Mouse (Mus musculus) heart, embryonic 11.5 days (tissue): ENCODE measurements around the gene Nostrin. TPM values are rescaled to one million over a fixed set of nuclear protein-coding genes. Genes with fewer than 3 reads are reported as not detected.

Experiments used
- ATAC-seq: fragments of 200-750 bp; cut with Nextera tagmentation; replicated peaks from 2 replicates; pipeline ENCODE4 v1.8.0; 2017; ENCODE audit warnings: moderate library complexity; ENCODE audit not compliant: insufficient number of reproducible peaks, low FRiP score, low TSS enrichment
- H3K27ac ChIP-seq: fragments of 300-500 bp; sonication (generic); 2 replicates; pipeline ENCODE4 v1.5.1; 2014; ENCODE audit warnings: mild to moderate bottlenecking, low read depth, low read length
- H3K27me3 ChIP-seq: fragments of 300-500 bp; sonication (generic); 2 replicates; pipeline ENCODE4 v1.6.1; 2014; ENCODE audit warnings: mild to moderate bottlenecking, low read length, mixed read lengths; ENCODE audit not compliant: control insufficient read depth, insufficient read depth
- H3K36me3 ChIP-seq: fragments of 300-500 bp; sonication (generic); 2 replicates; pipeline ENCODE4 v1.6.1; 2014; ENCODE audit warnings: mild to moderate bottlenecking, low read length, moderate library complexity, mixed read lengths; ENCODE audit not compliant: control insufficient read depth, insufficient read depth
- H3K4me1 ChIP-seq: fragments of 300-500 bp; sonication (generic); 2 replicates; pipeline ENCODE4 v1.6.1; 2014; ENCODE audit warnings: low read length; ENCODE audit not compliant: control insufficient read depth, insufficient read depth
- H3K4me2 ChIP-seq: fragments of 300-500 bp; sonication (generic); 2 replicates; pipeline ENCODE4 v1.6.1; 2014; ENCODE audit warnings: mild to moderate bottlenecking, moderate library complexity
- H3K4me3 ChIP-seq: fragments of 300-500 bp; sonication (generic); 2 replicates; pipeline ENCODE4 v1.5.1; 2014; ENCODE audit warnings: low read depth, low read length
- H3K9ac ChIP-seq: fragments of 300-500 bp; sonication (generic); 2 replicates; pipeline ENCODE4 v1.6.1; 2014; ENCODE audit warnings: mild to moderate bottlenecking, low read depth, low read length, moderate library complexity
- H3K9me3 ChIP-seq: fragments of 300-500 bp; sonication (generic); replicated peaks from 2 replicates; pipeline ENCODE4 v1.6.1; 2016; ENCODE audit warnings: low read length; ENCODE audit not compliant: control insufficient read depth
- WGBS: fragments of 180-500 bp; shearing (Covaris S2); extraction: QIAGEN DNeasy Blood & Tissue Kit; methylation state at CpG from one replicate; pipeline ENCODE4 v1.1.7; 2014; ENCODE audit not compliant: insufficient replicate concordance; 5-methylcytosine and 5-hydroxymethylcytosine counted together
- polyA plus RNA-seq: library from polyadenylated mRNA; unstranded; fragments of >200 nt; fragmentation: Nextera tagmentation; extraction: Ambion mirVana; gene quantifications from 2 replicates; pipeline ENCODE4 v1.2.1, GENCODE M21; 2014

The Nostrin gene
- polyA plus RNA-seq, 1 experiment from 2014 or later, result 3.5 TPM

GRCm38 (mm10) chr2:69221868-69222416 is 86.3 kb downstream of the Nostrin start:
- H3K4me1 ChIP-seq, result no peaks in the 10 kb centered on the region
- no peaks in the 10 kb centered on the region for H3K9me3 ChIP-seq
- H3K27me3 ChIP-seq, result no peaks in the 10 kb centered on the region
- no peak overlapping the region for H3K4me3 ChIP-seq
- 66% methylated on average over 5 of the region's 5 CpGs for WGBS
- no peaks in the 10 kb centered on the region for H3K36me3 ChIP-seq
- no peak overlapping the region for H3K4me2 ChIP-seq
- ATAC-seq, result no peak
- no peak overlapping the region for H3K27ac ChIP-seq
- H3K9ac ChIP-seq, result no peak overlapping the region

- Histone ChIP-seq H3K4me3 (no peak overlapping the region), H3K27ac (no peak overlapping the region), H3K36me3 (no peaks in the 10 kb centered on the region), H3K9ac (no peak overlapping the region), H3K27me3 (no peaks in the 10 kb centered on the region), H3K4me1 (no peaks in the 10 kb centered on the region), H3K4me2 (no peak overlapping the region), H3K9me3 (no peaks in the 10 kb centered on the region)
- no peak for ATAC-seq
- 84% methylated on average over 10 of the region's 10 CpGs for WGBS
Measured at GRCm38 (mm10) chr2:69222815-69223214, 87.2 kb downstream of the Nostrin start.

- Histone ChIP-seq H3K4me2 (no peak overlapping the region), H3K4me3 (no peak overlapping the region), H3K9me3 (no peaks in the 10 kb centered on the region), H3K4me1 (no peaks in the 10 kb centered on the region), H3K36me3 (no peaks in the 10 kb centered on the region), H3K27ac (no peak overlapping the region), H3K27me3 (no peaks in the 10 kb centered on the region), H3K9ac (no peak overlapping the region)
- no peak for ATAC-seq
- 64% methylated on average over 2 of the region's 2 CpGs for WGBS
Measured at GRCm38 (mm10) chr2:69224724-69225123, 89.1 kb downstream of the Nostrin start.

- no peaks in the 10 kb centered on the region for H3K9me3 ChIP-seq
Measured at GRCm38 (mm10) chr2:69226876-69227275, 91.3 kb downstream of the Nostrin start.

GRCm38 (mm10) chr2:69228635-69229034 is 93.0 kb downstream of the Nostrin start:
- Histone ChIP-seq H3K4me1 (no peaks in the 10 kb centered on the region), H3K4me2 (no peak overlapping the region), H3K27me3 (no peaks in the 10 kb centered on the region), H3K9ac (no peak overlapping the region), H3K4me3 (no peak overlapping the region), H3K36me3 (no peaks in the 10 kb centered on the region), H3K27ac (no peak overlapping the region), H3K9me3 (no peaks in the 10 kb centered on the region)
- ATAC-seq, result no peak
- 76% methylated on average over 6 of the region's 6 CpGs for WGBS

More at GRCm38 (mm10) chr2:69226876-69227275, 91.3 kb downstream of the Nostrin start:
- H3K27me3 ChIP-seq, result no peaks in the 10 kb centered on the region
- no peak overlapping the region for H3K4me2 ChIP-seq
- H3K9ac ChIP-seq, result no peak overlapping the region
- no peak overlapping the region for H3K27ac ChIP-seq
- no peaks in the 10 kb centered on the region for H3K4me1 ChIP-seq
- ATAC-seq, result no peak
- no peak overlapping the region for H3K4me3 ChIP-seq
- H3K36me3 ChIP-seq, result no peaks in the 10 kb centered on the region
- 84% methylated on average over 9 of the region's 9 CpGs for WGBS

GRCm38 (mm10) chr2:69230137-69230536 is 94.5 kb downstream of the Nostrin start:
- Histone ChIP-seq H3K4me2 (no peak overlapping the region), H3K36me3 (no peaks in the 10 kb centered on the region), H3K27me3 (no peaks in the 10 kb centered on the region), H3K4me3 (no peak overlapping the region), H3K27ac (no peak overlapping the region), H3K9me3 (no peaks in the 10 kb centered on the region), H3K9ac (no peak overlapping the region), H3K4me1 (no peaks in the 10 kb centered on the region)
- no peak for ATAC-seq
- WGBS, result 90% methylated on average over 2 of the region's 2 CpGs

GRCm38 (mm10) chr2:69232101-69232500 is 96.5 kb downstream of the Nostrin start:
- no peaks in the 10 kb centered on the region for H3K27me3 ChIP-seq
- H3K4me2 ChIP-seq, result no peak overlapping the region
- no peak overlapping the region for H3K9ac ChIP-seq
- no peaks in the 10 kb centered on the region for H3K9me3 ChIP-seq
- H3K27ac ChIP-seq, result no peak overlapping the region
- H3K4me3 ChIP-seq, result no peak overlapping the region
- no peaks in the 10 kb centered on the region for H3K4me1 ChIP-seq
- no peaks in the 10 kb centered on the region for H3K36me3 ChIP-seq
- no peak for ATAC-seq

- Histone ChIP-seq H3K9ac (no peak overlapping the region), H3K9me3 (no peaks in the 10 kb centered on the region), H3K36me3 (no peaks in the 10 kb centered on the region), H3K27ac (no peak overlapping the region), H3K4me2 (no peak overlapping the region), H3K27me3 (no peaks in the 10 kb centered on the region), H3K4me1 (no peaks in the 10 kb centered on the region), H3K4me3 (no peak overlapping the region)
- no peak for ATAC-seq
- WGBS, result 80% methylated on average over 5 of the region's 5 CpGs
Measured at GRCm38 (mm10) chr2:69234976-69235678, 99.5 kb downstream of the Nostrin start.
